Mouse (Mus musculus) frontal cortex, postnatal 14 days (tissue): ENCODE measurements at regions not wholly inside any gene's neighbourhood (a gene's known extent, or its start where the extent isn't known, plus 50 kb on each side); places are given as distances from the start of the nearest gene placed in this dataset.

Experiments used
- DNase-seq, 2 experiments: peaks; one replicate each; pipeline ENCODE4 v3.0.0; 2022; ENCODE audit warnings: low spot score in 2 of 2

DNA sequence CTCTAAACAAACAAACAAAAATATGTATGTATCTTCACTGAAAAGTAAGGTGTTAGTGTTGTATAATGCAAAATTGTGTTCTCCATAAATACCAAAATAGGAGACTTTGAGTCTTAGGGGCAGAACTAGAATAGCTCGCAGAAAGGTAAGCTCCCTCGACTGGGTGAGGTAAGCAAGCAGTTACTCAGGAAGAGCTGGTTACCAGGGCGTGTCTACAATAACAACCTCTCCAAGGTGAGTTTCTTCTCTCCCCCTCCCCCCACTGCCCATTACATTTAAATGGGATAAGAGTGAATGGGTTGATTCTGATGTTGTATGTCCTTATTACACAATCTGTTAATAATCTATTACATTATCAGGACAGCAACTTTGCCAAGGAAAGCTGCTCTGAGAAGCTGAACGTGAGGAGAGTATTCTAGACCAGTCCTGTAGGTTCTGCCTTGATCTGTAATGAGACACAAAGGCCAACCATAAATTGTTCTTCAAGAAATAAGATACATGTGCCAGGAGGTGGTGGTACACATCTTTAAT lies 125.2 kb upstream of the Zfand5 start:
- DNase-seq: no peak

DNA sequence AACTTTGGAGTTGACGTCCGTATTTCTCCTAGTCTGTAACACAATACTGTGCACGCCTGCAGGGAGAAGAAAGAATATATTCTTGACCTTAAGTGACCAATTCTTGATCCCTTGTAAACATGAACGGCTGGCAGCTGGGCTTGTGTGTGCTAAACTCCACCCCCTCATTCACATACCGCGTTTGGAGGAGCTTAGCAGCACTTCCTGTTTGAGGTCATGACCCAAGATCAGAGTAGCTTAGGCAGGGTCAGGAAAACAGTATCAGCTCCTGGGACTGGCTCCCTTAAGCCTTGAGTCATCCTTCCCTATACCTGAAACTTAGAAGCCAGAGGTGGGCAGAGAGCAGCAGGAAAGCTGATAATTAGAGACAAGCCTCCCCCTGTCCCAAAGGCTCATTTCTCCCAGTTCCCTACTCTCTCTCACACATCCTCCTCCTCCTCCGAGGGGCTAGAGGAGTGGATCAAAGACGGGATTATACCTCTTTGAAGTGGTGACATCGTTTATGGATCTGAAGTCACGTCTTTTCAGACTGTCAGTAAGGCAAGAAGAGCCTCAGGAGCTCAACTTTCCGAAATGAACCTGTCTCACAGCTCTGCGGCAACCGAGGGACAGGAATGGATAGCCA lies 127.3 kb upstream of the Zfand5 start:
- no peak for DNase-seq

DNA sequence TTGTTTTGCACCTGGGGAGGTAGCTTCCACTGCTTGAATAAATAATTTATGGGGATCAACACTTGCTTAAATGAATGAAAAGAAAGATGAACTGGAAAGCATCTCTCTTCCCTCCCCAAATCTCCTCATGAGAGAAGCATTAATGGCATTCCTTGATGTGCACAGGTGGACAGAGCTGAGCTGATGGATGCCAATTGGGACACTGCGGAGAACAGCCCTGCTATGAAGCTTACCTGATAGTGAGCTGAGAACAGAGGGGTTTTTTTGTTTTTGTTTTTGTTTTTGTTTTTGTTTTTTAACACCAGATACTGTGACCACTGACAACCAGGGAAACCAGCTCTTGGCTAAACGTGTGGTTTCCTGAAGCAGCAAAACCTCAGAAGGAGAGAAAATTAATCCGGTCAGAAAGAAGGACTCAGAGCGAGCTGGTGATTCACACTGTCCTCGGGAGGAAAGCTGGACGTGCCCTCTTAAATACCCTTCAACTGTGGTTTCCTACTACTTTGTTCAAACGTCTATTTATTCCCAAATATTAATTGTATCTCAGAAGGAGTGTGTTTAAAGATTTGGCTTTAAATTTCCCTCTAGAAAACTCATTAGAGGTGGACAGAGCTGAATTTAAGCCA lies 128.0 kb upstream of the Zfand5 start:
- DNase-seq: no peak

DNA sequence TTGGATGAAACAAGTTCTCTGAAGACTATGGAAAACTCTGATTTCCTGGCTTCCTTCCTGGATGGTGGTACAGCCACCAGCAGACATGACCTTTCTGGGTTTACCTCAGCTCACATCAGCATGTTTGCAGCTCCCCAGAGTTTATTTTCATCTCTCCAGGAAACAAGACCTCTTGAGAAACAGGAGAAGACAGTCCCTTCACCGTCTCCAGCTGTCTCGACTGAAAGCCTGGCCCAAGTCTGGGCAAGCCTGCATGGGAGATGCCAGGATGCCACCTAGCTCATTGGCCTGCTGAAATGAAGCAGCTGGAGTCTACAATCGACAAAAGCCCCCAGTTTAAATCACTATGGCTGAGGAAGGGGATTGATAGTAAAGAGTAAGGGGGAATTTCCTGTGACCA lies 131.6 kb upstream of the Zfand5 start:
- no peak for DNase-seq

DNA sequence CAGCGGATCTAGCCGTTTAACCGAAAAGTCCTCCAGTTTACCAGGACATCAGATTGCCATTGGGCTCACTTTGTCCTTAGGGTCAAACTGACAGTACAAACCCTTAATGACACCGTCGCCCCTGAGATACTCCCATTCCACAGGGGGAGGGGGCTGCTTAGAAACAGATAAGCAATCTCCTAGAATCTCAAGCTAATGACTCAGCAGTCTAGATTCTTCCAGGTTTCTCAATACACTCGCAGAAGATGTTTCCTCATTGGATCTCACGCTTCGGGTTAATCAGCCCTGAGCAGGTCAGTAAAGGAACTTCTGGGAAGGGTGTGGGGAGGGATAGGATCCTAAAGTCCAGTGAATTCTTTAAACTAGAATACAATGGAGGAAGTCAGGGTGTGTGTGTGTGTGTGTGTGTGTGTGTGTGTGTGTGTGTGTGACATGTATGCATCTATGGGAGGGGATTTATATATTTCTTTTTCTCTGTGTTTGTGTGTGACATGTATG lies 133.0 kb upstream of the Zfand5 start:
- DNase-seq: no peak

DNA sequence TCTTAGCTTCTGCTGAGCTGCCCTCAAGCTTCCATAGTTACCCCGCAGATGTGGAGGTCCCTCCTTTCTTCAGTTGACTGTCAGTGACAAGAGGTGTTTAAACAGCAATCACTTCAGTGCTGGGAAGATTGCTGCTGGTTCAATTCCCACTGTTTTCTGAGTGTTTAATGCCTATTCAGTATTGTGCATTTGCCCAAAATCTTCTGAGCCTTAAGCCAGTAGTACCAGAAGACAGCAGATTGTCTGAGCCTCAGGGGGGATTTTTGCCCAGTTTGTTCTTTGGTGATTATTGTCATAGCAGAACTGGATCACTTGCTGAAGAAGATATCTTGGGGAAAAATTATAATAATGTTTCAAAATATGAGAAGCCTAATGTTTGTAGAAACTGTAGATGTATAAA lies 135.3 kb upstream of the Zfand5 start:
- no peak for DNase-seq

DNA sequence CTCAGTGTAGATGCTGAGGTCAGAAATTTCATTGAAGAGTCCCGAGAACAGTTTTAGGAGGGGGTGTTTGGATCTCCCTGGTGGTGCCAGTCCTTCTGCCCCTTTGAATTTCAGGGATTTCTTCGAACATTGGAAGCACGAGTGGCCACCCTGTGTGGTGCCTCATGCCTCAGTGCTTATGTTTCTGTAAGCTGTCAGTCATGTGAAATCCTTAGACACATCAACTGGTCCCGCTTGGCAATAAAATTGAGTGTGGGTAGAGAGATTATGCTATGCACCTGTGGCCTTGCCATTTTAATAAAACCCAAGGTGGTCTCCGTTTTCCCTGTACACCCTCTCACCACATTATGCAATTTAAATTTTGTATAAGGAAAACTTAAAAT lies 136.1 kb upstream of the Zfand5 start:
- DNase-seq: no peak

DNA sequence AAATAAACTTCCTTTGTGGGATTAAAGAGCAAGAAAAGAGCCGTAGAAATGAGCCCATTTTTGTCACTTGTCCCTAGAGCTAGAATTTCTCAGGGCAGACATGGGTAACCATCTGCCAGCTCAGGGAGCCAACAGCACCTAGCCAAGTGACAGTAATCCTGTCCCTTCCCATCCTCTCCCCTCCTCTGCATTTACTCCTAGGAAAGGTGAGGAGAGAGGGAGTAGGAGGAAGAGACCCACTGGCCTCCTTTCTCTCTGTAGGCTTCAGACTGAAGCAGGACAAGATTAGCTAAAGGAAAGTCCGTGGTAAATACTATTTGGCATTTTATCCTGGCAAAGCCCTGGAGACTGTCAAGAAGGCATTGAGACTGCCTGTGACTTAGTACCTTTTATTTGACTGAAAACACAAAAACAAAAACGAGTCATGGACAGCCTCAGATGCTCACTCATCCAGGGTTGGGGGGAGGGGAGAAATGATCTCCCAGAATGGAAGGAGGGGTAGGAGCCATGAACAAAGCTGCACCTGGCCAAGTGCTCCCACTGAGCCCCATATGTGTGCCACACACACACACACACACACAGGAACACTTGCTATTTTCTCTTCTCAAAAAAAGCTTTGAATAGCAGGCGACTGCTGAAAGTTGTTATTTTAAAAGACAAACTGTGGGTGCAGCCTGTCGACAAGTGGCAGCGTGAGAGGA lies 136.6 kb upstream of the Zfand5 start:
- DNase-seq: peak in 1 of 2 experiments; percentile 13

DNA sequence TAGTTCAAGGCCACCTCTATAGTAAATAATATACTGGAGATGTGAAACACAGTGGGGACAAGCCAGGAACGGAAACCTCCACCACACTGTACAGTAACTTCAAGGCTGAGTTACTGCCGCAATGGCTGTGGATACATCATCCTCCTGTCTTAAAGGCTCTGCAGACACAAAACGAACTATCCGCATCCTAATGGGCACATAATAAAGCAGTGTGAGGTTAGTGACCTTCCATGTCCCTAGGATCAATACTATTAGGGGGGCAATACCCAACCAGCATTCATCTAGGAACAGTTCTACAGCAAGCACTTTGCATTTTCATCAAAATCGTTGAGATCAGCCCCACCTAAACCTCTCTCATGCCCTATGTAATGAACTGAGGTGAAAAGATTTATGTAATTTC lies 142.4 kb upstream of the Zfand5 start:
- DNase-seq: no peak

DNA sequence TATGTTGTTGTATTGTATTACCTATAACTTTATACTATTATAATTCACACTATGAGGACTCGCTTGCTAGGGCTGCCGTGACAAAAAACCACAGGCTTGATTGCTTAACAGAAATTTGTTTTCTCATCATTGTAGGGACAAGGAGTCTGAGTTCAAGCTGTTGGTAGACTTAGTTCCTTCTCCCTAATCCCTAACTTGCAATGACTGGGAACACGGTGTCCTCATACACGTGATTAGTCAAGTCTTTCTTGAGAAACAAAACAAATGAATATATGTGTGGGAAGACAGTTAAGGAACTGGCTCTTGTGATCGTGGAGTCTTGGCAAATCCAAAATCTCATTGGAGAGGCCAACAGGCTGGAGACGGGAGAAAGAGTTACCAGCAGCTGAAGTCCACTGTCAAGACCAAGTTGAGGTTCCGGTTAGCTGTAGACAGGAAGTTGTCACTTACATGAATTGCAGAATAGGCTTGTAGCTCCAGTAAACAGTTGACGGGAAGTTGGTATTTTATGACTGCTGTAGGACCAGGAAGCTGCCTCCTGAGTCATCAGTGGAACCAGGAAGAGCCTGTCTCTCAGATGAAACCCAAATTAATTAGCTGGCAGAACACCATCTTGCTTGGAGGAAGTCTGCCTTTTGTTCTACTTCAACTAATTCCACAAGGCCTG lies 144.9 kb upstream of the Zfand5 start:
- no peak for DNase-seq

DNA sequence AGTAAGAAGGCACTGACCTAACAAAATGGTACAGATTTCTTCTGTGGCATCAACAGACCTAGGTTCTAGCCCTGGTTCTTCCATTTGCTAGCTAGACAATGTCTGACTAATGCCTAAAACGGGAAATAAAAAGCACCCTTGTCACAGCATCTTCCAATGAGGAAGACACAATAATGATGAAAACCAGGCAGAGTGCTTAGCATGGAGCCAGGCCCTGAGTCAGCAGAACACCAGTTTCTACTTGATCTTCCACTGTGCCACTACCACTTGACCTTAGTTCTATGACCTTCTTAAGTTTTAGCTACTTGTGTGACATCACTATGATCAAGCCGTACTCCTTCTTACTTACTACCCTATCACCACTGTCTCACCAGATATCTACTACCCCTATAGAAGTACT lies 145.4 kb upstream of the Zfand5 start:
- no peak for DNase-seq

DNA sequence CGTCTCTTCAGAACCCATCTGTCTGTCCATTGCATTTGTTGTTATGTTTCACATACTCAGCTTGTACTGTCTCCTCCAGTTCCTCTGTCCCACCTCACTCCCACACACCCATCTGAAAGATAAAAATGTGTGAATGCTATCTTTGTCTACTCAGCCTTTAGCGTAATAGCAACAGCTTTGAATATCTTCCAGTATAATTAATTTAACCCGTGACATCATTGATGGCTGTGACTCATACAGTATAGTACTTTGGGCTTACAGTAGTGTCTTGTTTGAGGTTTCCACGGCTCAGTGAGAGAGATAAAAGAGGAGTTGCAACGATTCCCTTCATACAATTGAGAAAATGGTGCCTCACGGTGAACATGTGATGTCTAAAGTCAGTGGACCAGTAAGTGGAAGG lies 152.6 kb upstream of the Zfand5 start:
- no peak for DNase-seq

DNA sequence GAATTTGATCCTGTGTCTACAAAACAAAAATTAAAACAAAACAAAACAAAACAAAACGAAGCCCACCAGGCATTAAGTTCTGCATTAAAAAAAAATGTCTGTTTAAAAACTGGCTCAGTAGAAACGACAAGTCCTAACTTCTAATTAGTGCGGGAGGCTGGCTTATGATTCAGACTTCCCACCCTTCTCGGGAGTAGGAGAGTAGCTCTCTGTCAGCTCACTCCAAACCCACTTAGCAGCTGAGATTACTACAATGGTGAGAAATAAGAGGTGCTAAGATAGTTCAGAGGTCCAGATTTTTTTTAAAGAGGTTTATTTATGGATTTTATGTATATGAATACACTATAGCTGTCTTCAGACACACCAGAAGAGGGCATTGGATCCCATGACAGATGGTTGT lies 153.3 kb upstream of the Zfand5 start:
- DNase-seq: no peak

DNA sequence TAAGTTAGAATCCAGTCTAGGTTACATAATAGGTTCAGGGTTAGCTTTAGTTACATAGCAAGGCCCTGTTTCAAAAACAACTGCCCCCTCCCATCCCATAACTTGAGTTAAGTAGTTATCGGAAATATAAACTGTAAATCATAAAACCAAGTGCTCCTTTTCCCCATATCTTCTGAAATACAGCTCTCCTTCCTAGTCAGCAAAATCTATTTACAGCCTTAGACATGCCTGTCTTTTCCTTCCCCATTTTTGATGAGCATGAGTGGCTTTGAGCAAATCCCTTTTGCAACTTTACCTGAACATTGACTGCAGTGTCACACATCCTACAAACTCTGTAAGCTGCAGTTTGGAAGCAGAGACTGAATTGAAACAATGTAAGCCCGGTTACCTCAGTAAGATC lies 156.4 kb upstream of the Zfand5 start:
- no peak for DNase-seq

DNA sequence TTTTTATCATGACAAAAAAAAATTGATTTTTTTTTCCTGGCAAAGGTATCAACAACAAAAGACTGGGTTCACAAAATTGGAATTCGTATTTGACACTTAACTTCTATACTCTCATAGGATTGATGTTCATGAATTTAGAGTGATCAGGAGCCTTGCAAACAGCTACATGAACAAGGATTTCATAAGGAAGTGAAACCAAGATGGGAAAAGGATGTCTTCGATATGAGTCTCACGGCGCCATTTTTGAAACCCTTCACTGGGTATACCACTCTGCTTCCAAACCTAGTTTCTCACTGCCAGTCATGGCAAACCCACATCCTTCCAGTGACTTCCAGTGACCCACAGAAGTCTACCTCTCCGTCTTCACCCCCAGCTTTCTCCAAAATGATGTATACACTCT lies 157.8 kb upstream of the Tmc1 start:
- no peak for DNase-seq

DNA sequence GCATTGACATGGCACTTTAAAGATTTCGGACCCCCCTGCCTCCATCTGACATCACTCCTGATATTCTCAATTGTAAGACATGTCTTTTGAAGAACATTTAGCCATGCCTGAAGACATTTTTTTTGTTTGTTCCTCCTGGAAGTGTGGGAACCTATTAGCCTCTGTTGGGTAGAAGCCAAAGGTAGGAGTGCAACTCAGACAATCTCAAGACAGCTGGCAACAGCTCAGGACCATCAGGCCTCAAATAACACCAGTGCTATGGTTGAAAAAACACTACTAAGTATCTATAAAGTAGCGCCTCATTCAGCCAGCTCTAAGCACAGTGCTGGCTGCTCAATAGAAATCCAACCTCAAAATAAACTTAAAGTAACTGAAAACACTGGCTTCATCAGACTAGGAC lies 154.3 kb upstream of the Tmc1 start:
- DNase-seq: no peak

DNA sequence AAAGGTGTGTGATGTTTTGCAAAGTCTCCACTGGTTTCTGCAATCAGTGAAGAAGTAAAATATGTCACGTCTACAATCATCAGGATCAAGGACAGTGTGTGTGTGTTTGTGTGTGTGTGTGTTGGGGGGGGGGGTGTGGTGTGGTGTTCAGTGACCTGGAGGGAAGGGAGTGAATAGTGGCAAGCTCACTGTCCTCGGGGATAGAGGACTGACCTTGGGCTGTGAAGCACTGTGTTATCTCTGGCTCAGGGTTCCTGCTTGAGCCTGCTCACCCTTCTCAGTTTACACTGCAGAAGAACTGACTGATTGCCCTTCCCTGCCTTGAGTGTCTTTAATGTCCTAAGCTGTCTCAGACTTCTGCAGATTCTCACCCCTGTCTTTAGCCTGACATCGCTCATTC lies 153.7 kb upstream of the Tmc1 start:
- no peak for DNase-seq

DNA sequence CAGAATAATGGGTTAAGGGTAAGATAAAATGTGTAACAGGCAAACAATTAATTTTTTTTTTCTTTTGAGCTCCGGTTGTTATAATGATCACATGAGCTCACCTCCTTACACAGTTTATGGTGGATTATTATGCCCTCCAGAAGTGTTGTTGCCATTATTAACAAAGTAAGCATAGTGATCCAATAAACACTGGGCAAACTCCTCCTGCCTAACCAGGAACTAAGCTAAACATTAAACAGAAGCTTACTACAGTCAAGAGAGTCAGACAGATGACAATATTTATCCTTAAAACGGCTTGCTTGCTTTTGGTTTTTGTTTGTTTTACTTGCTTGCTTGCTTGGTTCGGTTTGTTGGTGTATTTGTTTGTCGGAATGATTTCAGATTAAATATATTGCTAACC lies 153.3 kb upstream of the Tmc1 start:
- DNase-seq: no peak

DNA sequence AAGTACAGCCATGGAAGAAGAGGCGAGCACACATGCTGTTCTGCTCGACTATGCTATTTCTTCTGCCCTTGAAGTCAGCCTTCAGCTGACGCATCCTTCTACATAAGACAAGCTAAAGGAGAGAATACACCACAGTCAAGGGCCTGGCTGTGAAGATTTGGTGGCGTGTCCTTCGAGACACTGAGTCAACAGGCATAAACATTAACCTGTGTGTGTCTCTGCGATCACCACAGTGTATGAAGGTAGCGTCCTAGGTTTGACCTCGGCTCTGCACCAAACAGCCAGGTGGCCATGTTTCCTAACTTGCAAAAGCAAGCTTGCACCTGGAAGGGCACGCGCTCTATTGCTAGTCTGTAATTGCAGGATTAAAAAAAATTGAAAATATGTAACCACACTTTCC lies 152.8 kb upstream of the Tmc1 start:
- DNase-seq: no peak

DNA sequence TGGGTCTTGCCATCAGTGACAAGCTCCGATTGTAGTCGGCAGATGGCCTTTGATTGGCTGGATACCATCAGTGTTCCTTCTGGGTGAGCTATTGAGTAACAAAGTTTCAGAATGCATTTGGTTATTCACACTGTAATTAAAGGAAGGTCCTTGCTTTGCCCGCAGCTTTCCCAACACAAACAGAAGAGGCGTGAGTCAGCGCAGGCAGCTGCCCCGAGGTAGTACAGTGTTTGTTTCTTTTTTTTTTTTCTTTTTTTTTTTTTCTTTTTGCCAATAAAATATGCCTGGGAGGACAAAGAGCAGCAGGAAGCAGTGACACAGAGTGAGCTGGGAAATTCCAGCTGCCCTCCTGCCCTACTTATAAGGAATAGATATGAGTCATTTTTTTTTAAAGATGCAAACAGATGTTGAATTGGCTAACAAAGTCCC lies 152.3 kb upstream of the Tmc1 start:
- DNase-seq: no peak

DNA sequence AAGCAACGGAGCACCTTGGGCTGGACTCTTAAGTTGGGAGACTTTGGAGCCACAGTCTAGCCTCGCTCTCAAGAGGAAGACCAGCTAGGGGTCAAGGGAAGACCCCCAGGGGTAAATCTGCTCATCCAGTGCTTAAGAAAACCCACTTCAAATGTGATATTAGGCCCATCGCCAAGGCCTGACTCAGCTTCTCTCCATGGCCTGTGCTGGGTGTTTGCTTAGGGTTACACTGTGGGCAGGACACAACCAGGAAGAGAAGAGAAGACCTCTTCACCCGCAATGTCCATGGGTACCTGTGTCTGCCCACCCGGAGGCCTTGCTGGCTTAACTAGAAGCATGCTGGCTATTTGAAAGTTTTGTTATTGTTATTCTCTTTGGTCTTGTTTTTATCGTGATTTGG lies 151.0 kb upstream of the Tmc1 start:
- no peak for DNase-seq

DNA sequence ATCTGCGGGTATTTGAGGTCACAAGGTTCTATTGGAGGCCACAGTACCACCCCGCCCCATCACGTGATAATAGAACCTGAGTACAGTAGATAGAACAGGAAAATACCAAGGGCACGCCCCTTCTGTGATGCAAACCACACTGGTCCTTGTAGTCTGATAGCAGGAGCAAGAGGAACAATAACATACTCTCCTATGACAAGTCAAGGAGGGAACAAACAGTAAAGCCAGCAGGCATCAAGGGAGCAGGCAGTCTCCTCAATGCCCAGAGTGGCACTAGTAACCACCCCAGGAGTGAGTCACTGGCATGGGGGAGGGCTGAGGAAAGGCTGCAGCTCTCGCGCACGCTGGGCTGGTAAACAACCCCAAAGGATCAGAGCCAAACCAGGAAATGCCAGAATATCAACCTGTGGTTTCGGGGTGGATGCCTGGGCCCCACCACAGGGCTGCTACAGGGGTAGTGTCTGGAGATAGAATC lies 150.5 kb upstream of the Tmc1 start:
- DNase-seq: no peak
